Mouse (Mus musculus) myocyte (in vitro differentiated cells): ENCODE results near the gene Rfc3. TPM values are rescaled to one million over a fixed set of nuclear protein-coding genes. Genes with fewer than 3 reads are reported as not detected.
"Not testable (repeated sequence)": the region's sequence is repeated elsewhere in the genome, so short reads cannot be mapped to it uniquely, and the experiment has no call there.

Experiments
- H3K27me3 ChIP-seq: one replicate; pipeline ENCODE4 v1.6.1; 2011; ENCODE audit not compliant: control insufficient read depth, insufficient read depth, insufficient read length
- H3K36me3 ChIP-seq: one replicate; pipeline ENCODE4 v1.6.1; 2011; ENCODE audit not compliant: control insufficient read depth, insufficient read depth
- H3K4me2 ChIP-seq: one replicate; pipeline ENCODE4 v1.6.1; 2011; ENCODE audit warnings: low read depth, control low read depth
- H3K4me3 ChIP-seq: one replicate; pipeline ENCODE4 v1.5.1; 2011; ENCODE audit warnings: mild to moderate bottlenecking, control low read depth, moderate library complexity
- H3K79me2 ChIP-seq: one replicate; pipeline ENCODE4 v1.6.1; 2011; ENCODE audit not compliant: control insufficient read depth, insufficient read depth
- H3ac ChIP-seq: one replicate; pipeline ENCODE4 v1.6.1; 2011; ENCODE audit not compliant: control insufficient read depth, insufficient read length
- CEBPB ChIP-seq: IDR thresholded peaks from 2 replicates; pipeline ENCODE4 v1.6.1; 2011; ENCODE audit warnings: mild to moderate bottlenecking, moderate library complexity; ENCODE audit not compliant: poor library complexity, insufficient read depth, severe bottlenecking
- E2F4 ChIP-seq: IDR thresholded peaks from one replicate; pipeline ENCODE4 v1.6.1; 2011; ENCODE audit warnings: mild to moderate bottlenecking, control low read depth, moderate library complexity; ENCODE audit not compliant: insufficient read depth
- MAX ChIP-seq: IDR thresholded peaks from one replicate; pipeline ENCODE4 v1.6.1; 2011; ENCODE audit warnings: low read depth, mild to moderate bottlenecking, control low read depth
- MYOD1 ChIP-seq, 3 experiments: IDR thresholded peaks; one replicate each; pipeline ENCODE4 v1.6.1; 2011; ENCODE audit warnings: control low read depth in 2 of 3, low read depth in 2 of 3, mild to moderate bottlenecking in 2 of 3, moderate library complexity in 1 of 3; ENCODE audit not compliant: insufficient read length in 2 of 3, control insufficient read depth in 1 of 3
- MYOG ChIP-seq, 3 experiments: IDR thresholded peaks; one replicate each; pipeline ENCODE4 v1.6.1; 2011; ENCODE audit warnings: control low read depth in 2 of 3, low read depth in 2 of 3, mild to moderate bottlenecking in 2 of 3; ENCODE audit not compliant: insufficient read length in 2 of 3, control insufficient read depth in 1 of 3, insufficient read depth in 1 of 3
- POLR2A ChIP-seq: IDR thresholded peaks from one replicate; pipeline ENCODE4 v1.6.1; 2011; ENCODE audit warnings: low read depth, mild to moderate bottlenecking, control low read depth, moderate library complexity; ENCODE audit not compliant: insufficient read length
- POLR2AphosphoS2 ChIP-seq: IDR thresholded peaks from one replicate; pipeline ENCODE4 v1.6.1; 2011; ENCODE audit warnings: low read depth, control low read depth; ENCODE audit not compliant: insufficient read length
- REST ChIP-seq: IDR thresholded peaks from one replicate; pipeline ENCODE4 v1.6.1; 2011; ENCODE audit warnings: mild to moderate bottlenecking, control low read depth, moderate library complexity; ENCODE audit not compliant: insufficient read depth, insufficient read length
- SRF ChIP-seq: IDR thresholded peaks from one replicate; pipeline ENCODE4 v1.6.1; 2011; ENCODE audit warnings: low read depth; ENCODE audit not compliant: control insufficient read depth, insufficient read length
- TCF12 ChIP-seq: IDR thresholded peaks from one replicate; pipeline ENCODE4 v1.6.1; 2011; ENCODE audit warnings: mild to moderate bottlenecking, control low read depth; ENCODE audit not compliant: poor library complexity, insufficient read depth, severe bottlenecking
- TCF3 ChIP-seq: IDR thresholded peaks from one replicate; pipeline ENCODE4 v1.6.1; 2011; ENCODE audit warnings: low read depth, control low read depth; ENCODE audit not compliant: insufficient read length
- USF1 ChIP-seq: IDR thresholded peaks from one replicate; pipeline ENCODE4 v1.6.1; 2011; ENCODE audit warnings: low read depth, mild to moderate bottlenecking, control low read depth, moderate library complexity
- polyA plus RNA-seq: library from polyadenylated mRNA; unstranded; fragments of >200 nt; fragmentation: generic; extraction: Trizol; gene quantifications from one replicate; pipeline ENCODE4 v1.2.1, GENCODE M21; 2012; ENCODE audit warnings: missing spikeins

The Rfc3 gene
- 28.2 TPM for polyA plus RNA-seq

DNA sequence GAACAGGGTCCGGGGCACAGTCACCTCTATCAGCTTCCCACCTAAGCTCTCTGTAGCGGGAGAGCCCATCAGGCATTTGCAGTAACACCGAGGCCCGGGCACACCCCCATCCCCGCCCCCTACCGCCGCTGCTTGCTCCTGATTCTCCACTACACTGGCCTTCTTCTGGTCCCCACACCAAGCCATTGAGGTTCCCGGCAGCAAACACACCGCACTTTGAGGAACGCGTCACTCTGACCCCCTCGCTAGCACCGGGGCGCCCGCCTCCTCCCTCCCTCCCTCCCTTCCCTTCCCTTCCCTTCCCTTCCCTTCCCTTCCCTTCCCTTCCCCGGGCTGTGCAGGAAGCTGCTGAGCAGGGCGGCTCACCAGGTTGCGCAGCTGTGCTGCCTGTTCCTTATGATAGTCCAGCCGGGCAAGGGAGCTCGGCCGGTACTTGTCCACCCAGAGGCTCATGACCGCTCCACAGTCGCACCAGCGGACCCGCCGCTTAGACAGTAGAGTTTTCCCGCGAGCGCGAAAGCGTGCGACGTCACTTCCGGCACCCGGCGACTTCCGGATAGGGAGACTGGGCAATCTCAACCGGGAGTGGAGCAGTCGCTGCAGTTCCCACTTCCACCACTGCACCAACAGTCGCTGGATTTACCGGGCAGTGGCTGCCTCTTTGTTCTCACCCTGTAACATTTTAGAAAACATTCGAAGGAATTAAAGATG is at the start of gene Rfc3:
TSS of gene Rfc3 (minus strand) at position 543 of the 711 bp plus-strand sequence.
- Histone ChIP-seq H3K27me3 (no peaks in the 10 kb centered on the region), H3K4me3 (peak within 1 kb of the TSS; percentile 71), H3K36me3 (peaks cover 16% of the 10 kb centered on the region), H3K4me2 (peak within 1 kb of the TSS; percentile 84), H3ac (peak within 1 kb of the TSS; percentile 41), H3K79me2 (peaks cover 12% of the 10 kb centered on the region)
- TF ChIP-seq MYOD1 (IDR thresholded peaks at IDR 0.05; ENCODE audit: control insufficient read depth in 1 of 3, insufficient read length in 2 of 3, low read depth in 2 of 3) = no peak
- TF ChIP-seq POLR2A = peak; percentile 44
- peak; percentile 44 for TF ChIP-seq POLR2AphosphoS2
- TF ChIP-seq USF1 = no peak
- no peak for TF ChIP-seq SRF
- no peak for TF ChIP-seq REST
- TF ChIP-seq E2F4 = peak; percentile 95

DNA sequence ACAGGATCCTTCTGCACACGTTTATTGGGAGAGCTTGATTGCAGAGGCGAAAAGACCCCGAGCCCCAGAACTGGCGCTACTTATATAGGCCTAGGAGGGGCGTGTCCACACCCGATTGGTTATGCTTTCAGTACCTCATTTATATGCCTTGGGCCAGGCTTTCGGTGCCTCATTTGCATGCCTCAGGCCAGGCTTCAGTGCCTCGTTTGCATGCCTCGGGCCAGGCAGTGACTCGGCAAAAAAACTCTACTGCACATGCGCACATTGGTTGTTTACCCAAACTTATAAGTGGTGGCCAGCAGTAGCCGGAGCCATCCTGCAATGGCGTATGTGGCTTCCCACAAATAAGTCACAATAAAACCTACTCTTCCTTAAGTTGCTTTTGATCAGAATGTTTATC is 42.6 kb upstream of the Rfc3 start:
- H3K4me3 ChIP-seq, H3K27me3 ChIP-seq, H3K4me2 ChIP-seq, H3ac ChIP-seq, H3K36me3 ChIP-seq, H3K79me2 ChIP-seq: not testable (repeated sequence)

DNA sequence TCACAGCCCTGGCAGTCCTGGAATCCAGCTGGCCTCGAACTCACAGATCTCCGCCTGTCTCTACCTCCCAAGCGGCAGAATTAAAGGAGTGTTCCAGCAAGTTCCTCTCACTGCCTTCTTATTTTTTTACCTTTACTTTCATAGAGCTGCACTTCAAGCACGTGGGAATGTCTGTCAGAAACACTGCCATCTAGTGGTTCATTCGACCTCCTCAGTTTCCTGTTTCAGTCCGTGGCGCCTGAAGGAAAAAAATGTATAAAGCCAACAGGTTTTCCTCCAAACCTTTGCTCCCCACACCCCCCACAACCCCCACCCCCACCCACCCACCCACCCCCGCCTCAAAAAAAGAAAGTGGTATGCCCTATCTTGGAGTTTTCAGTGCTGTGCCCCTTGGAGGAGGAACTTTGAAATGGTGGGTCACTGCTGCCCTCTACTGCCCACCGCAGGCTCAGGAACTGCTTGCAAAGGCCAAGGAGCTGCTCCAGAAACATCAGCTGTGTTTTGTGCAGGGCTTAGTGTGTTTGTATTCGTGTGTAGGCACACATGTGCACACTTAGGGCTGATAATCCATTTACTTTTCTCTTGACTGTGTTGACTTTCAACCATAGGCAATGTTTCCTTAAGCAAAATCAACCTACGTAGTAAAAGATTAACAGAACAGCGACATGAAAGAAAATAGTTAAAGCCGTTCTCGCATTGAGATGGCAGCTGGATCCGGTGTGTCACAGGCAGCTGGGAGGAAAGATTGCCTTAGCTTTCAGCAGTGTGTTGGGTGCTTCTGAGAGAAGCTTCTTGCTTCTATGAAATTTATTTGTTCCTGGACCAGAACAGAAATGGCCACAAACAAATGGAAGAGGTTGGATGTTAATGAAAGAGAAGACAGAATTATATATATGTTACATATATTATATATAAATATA is 35.8 kb upstream of the Rfc3 start:
- H3K4me2 ChIP-seq = peak overlapping the region; percentile 48
- H3K4me3 ChIP-seq = no peak overlapping the region
- H3K36me3 ChIP-seq = no peaks in the 10 kb centered on the region
- H3K79me2 ChIP-seq = no peaks in the 10 kb centered on the region
- no peak for TF ChIP-seq CEBPB
- TF ChIP-seq POLR2A = no peak
- TF ChIP-seq E2F4 = no peak
- no peak for TF ChIP-seq REST
- TF ChIP-seq TCF12 = no peak
- TF ChIP-seq MYOG (IDR thresholded peaks at IDR 0.05; ENCODE audit: control insufficient read depth in 1 of 3, insufficient read depth in 1 of 3, insufficient read length in 2 of 3, low read depth in 2 of 3) = no peak
- no peak for TF ChIP-seq POLR2AphosphoS2
- no peak for TF ChIP-seq TCF3
- TF ChIP-seq MAX = peak; percentile 90
- peak; percentile 40 for TF ChIP-seq USF1
- no peaks in the 10 kb centered on the region for H3K27me3 ChIP-seq
- no peak overlapping the region for H3ac ChIP-seq

DNA sequence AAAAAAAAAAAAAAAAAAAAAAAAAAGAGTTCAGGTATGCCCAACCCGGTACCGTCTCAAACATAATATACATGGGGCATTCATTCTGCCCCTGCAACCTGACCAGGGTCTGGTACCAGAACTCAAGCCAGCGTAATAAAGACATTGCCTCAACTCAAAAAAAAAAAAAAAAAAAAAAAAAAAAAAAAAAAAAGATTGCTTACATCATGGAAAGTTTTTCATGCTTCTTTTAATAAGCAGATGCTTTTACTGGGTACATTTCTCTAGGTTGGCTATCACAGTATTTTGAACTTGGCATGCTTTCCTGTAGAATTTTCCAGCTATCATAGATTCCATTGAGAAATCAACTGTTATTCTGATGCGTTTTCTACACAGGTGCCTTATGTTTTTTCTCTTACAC is 11.2 kb upstream of the Rfc3 start:
- TF ChIP-seq MYOD1 (IDR thresholded peaks at IDR 0.05; ENCODE audit: control insufficient read depth in 1 of 3, insufficient read length in 2 of 3, low read depth in 2 of 3) (no peak), MAX (no peak), POLR2A (no peak), MYOG (IDR thresholded peaks at IDR 0.05; ENCODE audit: control insufficient read depth in 1 of 3, insufficient read depth in 1 of 3, insufficient read length in 2 of 3, low read depth in 2 of 3) (no peak), REST (no peak), CEBPB (no peak), POLR2AphosphoS2 (no peak), TCF3 (no peak), TCF12 (no peak), E2F4 (no peak)

DNA sequence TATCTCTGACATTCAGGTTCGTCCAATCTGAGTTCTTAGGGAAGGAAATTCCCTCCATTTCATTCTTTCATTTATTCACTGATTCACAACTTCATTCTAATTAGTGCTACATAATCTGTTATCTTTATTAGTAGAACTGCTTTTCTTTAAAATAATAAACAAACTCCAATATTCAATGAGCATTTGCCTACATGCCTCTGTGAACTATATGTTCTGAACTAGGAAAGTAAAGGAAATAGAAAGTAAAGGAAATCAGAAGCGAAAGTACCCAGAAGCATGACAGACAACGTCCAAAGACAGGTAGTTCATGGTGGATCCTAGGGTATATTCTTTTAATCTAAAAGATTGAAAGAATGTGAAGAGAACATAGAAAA is 356 bp upstream of the Rfc3 start:
- H3K79me2 ChIP-seq = peaks cover 12% of the 10 kb centered on the region
- peaks cover 16% of the 10 kb centered on the region for H3K36me3 ChIP-seq
- H3K4me2 ChIP-seq = peak overlapping the region; percentile 28
- H3ac ChIP-seq = no peak overlapping the region
- no peaks in the 10 kb centered on the region for H3K27me3 ChIP-seq
- peak overlapping the region; percentile 71 for H3K4me3 ChIP-seq
- TF ChIP-seq MAX = no peak
- no peak for TF ChIP-seq CEBPB
- no peak for TF ChIP-seq TCF3
- TF ChIP-seq SRF = no peak
- TF ChIP-seq USF1 = no peak
- no peak for TF ChIP-seq REST
- TF ChIP-seq TCF12 = no peak
- TF ChIP-seq E2F4 = no peak
- TF ChIP-seq MYOG (IDR thresholded peaks at IDR 0.05; ENCODE audit: control insufficient read depth in 1 of 3, insufficient read depth in 1 of 3, insufficient read length in 2 of 3, low read depth in 2 of 3) = no peak
- TF ChIP-seq POLR2A = no peak
- TF ChIP-seq MYOD1 (IDR thresholded peaks at IDR 0.05; ENCODE audit: control insufficient read depth in 1 of 3, insufficient read length in 2 of 3, low read depth in 2 of 3) = no peak
- TF ChIP-seq POLR2AphosphoS2 = no peak

More for the DNA sequence above, 11.2 kb upstream of the Rfc3 start:
- H3K27me3 ChIP-seq = no peaks in the 10 kb centered on the region
- H3ac ChIP-seq = no peak overlapping the region
- no peak overlapping the region for H3K4me2 ChIP-seq
- H3K36me3 ChIP-seq = no peaks in the 10 kb centered on the region
- H3K79me2 ChIP-seq = no peaks in the 10 kb centered on the region
- no peak overlapping the region for H3K4me3 ChIP-seq
